Mouse (Mus musculus) intestine, embryonic 16.5 days (tissue): Measurements from ENCODE around the gene Cct2. TPM values are rescaled to one million over a fixed set of nuclear protein-coding genes. Genes with fewer than 3 reads are reported as not detected.

Experiments
- ATAC-seq: fragments of 200-750 bp; cut with Nextera tagmentation; 2 replicates; pipeline ENCODE4 v1.8.0; 2017; ENCODE audit warnings: moderate TSS enrichment, moderate library complexity
- H3K27ac ChIP-seq: fragments of 300-500 bp; sonication (generic); 2 replicates; pipeline ENCODE4 v1.5.1; 2014; ENCODE audit warnings: mild to moderate bottlenecking, low read length
- H3K27me3 ChIP-seq: fragments of 300-500 bp; sonication (generic); replicated peaks from 2 replicates; pipeline ENCODE4 v1.6.1; 2014; ENCODE audit warnings: low read length, control low read depth, mixed read lengths; ENCODE audit not compliant: control insufficient read depth, insufficient read depth
- H3K36me3 ChIP-seq: fragments of 300-500 bp; sonication (generic); 2 replicates; pipeline ENCODE4 v1.6.1; 2014; ENCODE audit warnings: low read length, control low read depth; ENCODE audit not compliant: control insufficient read depth, insufficient read depth
- H3K4me1 ChIP-seq: fragments of 300-500 bp; sonication (generic); 2 replicates; pipeline ENCODE4 v1.6.1; 2014; ENCODE audit warnings: low read length, control low read depth, mixed read lengths; ENCODE audit not compliant: control insufficient read depth, insufficient read depth
- H3K4me2 ChIP-seq: fragments of 300-500 bp; sonication (generic); 2 replicates; pipeline ENCODE4 v1.6.1; 2014; ENCODE audit warnings: low read depth, low read length, control low read depth
- H3K4me3 ChIP-seq: fragments of 300-500 bp; sonication (generic); 2 replicates; pipeline ENCODE4 v1.5.1; 2014; ENCODE audit warnings: mild to moderate bottlenecking, low read length
- H3K9ac ChIP-seq: fragments of 300-500 bp; sonication (generic); 2 replicates; pipeline ENCODE4 v1.6.1; 2014; ENCODE audit warnings: low read depth, low read length
- H3K9me3 ChIP-seq: fragments of 300-500 bp; sonication (generic); 2 replicates; pipeline ENCODE4 v1.6.1; 2016; ENCODE audit warnings: low read length, control low read depth; ENCODE audit not compliant: control insufficient read depth
- WGBS: fragments of 180-500 bp; shearing (Covaris S2); extraction: QIAGEN DNeasy Blood & Tissue Kit; methylation state at CpG from one replicate; pipeline ENCODE4 v1.1.7; 2014; 5-methylcytosine and 5-hydroxymethylcytosine counted together
- polyA plus RNA-seq: library from polyadenylated mRNA; unstranded; fragments of >200 nt; fragmentation: Nextera tagmentation; extraction: Ambion mirVana; gene quantifications from 2 replicates; pipeline ENCODE4 v1.2.1, GENCODE M21; 2015

Cct2 gene
- polyA plus RNA-seq, 1 experiment from 2014 or later, result 238 TPM

- Histone ChIP-seq H3K4me1 (peaks cover 11% of the 10 kb centered on the region), H3K36me3 (no peaks in the 10 kb centered on the region), H3K9me3 (no peaks in the 10 kb centered on the region), H3K9ac (no peak overlapping the region), H3K4me3 (no peak overlapping the region), H3K27ac (no peak overlapping the region), H3K4me2 (no peak overlapping the region), H3K27me3 (no peaks in the 10 kb centered on the region)
- 72% methylated on average over 2 of the region's 2 CpGs for WGBS
- ATAC-seq, result no peak
Observed at GRCm38 (mm10) chr10:117097116-117097698, 33.6 kb upstream of the Cct2 start.

- Histone ChIP-seq H3K36me3 (no peaks in the 10 kb centered on the region), H3K27me3 (no peaks in the 10 kb centered on the region), H3K4me3 (no peak overlapping the region), H3K9me3 (no peaks in the 10 kb centered on the region), H3K27ac (no peak overlapping the region), H3K4me1 (peaks cover 11% of the 10 kb centered on the region), H3K4me2 (no peak overlapping the region), H3K9ac (no peak overlapping the region)
- ATAC-seq, result no peak
- 91% methylated on average over 6 of the region's 6 CpGs for WGBS
Observed at GRCm38 (mm10) chr10:117096096-117096495, 32.5 kb upstream of the Cct2 start.

- no peaks in the 10 kb centered on the region for H3K36me3 ChIP-seq
- peak; percentile 69 for ATAC-seq
- no peak overlapping the region for H3K4me3 ChIP-seq
- WGBS, result 42% methylated on average over 15 of the region's 15 CpGs
- no peaks in the 10 kb centered on the region for H3K27me3 ChIP-seq
- no peak overlapping the region for H3K4me2 ChIP-seq
- no peaks in the 10 kb centered on the region for H3K9me3 ChIP-seq
- H3K27ac ChIP-seq, result no peak overlapping the region
- no peak overlapping the region for H3K9ac ChIP-seq
- H3K4me1 ChIP-seq, result peaks cover 11% of the 10 kb centered on the region
Observed at GRCm38 (mm10) chr10:117094504-117095329, 31.1 kb upstream of the Cct2 start.

- Histone ChIP-seq H3K4me3 (no peak overlapping the region), H3K9ac (no peak overlapping the region), H3K4me1 (0 out of 2 replicates have a peak, but pooled peaks cover 4% of the 10 kb centered on the region), H3K27me3 (no peaks in the 10 kb centered on the region), H3K9me3 (no peaks in the 10 kb centered on the region), H3K27ac (no peak overlapping the region), H3K36me3 (no peaks in the 10 kb centered on the region), H3K4me2 (no peak overlapping the region)
- 66% methylated on average over 4 of the region's 4 CpGs for WGBS
- ATAC-seq, result no peak
Observed at GRCm38 (mm10) chr10:117089628-117090027, 26.0 kb upstream of the Cct2 start.

- H3K4me1 ChIP-seq, result no peaks in the 10 kb centered on the region
- no peak overlapping the region for H3K27ac ChIP-seq
- no peak overlapping the region for H3K9ac ChIP-seq
- H3K36me3 ChIP-seq, result peaks cover 19% of the 10 kb centered on the region; the same call in 1 of the 2 replicates
- no peak overlapping the region for H3K4me3 ChIP-seq
- H3K27me3 ChIP-seq, result no peaks in the 10 kb centered on the region
- H3K9me3 ChIP-seq, result no peaks in the 10 kb centered on the region
- WGBS, result 87% methylated on average over 2 of the region's 2 CpGs
- ATAC-seq, result no peak
- no peak overlapping the region for H3K4me2 ChIP-seq
Observed at GRCm38 (mm10) chr10:117081914-117082359, 18.3 kb upstream of the Cct2 start.

GRCm38 (mm10) chr10:117081326-117081725, 17.7 kb upstream of the Cct2 start:
- H3K36me3 ChIP-seq, result peaks cover 23% of the 10 kb centered on the region; the same call in 1 of the 2 replicates
- WGBS, result 79% methylated on average over 4 of the region's 4 CpGs
- no peaks in the 10 kb centered on the region for H3K9me3 ChIP-seq
- no peak overlapping the region for H3K9ac ChIP-seq
- no peak for ATAC-seq
- H3K4me2 ChIP-seq, result no peak overlapping the region
- H3K4me3 ChIP-seq, result no peak overlapping the region
- H3K4me1 ChIP-seq, result no peaks in the 10 kb centered on the region
- no peak overlapping the region for H3K27ac ChIP-seq
- no peaks in the 10 kb centered on the region for H3K27me3 ChIP-seq

- Histone ChIP-seq H3K9ac (no peak overlapping the region), H3K36me3 (peaks cover 34% of the 10 kb centered on the region), H3K4me1 (no peaks in the 10 kb centered on the region), H3K9me3 (no peaks in the 10 kb centered on the region), H3K27ac (no peak overlapping the region), H3K4me2 (no peak overlapping the region), H3K4me3 (no peak overlapping the region), H3K27me3 (no peaks in the 10 kb centered on the region)
- 0 out of 2 replicates have a peak, but pooled peaks have one; percentile 40 for ATAC-seq
- 77% methylated on average over 6 of the region's 6 CpGs for WGBS
Observed at GRCm38 (mm10) chr10:117078284-117078683, 14.7 kb upstream of the Cct2 start.

GRCm38 (mm10) chr10:117073176-117073575, 9.6 kb upstream of the Cct2 start:
- Histone ChIP-seq H3K27me3 (no peaks in the 10 kb centered on the region), H3K27ac (no peak overlapping the region), H3K36me3 (peaks cover 27% of the 10 kb centered on the region), H3K4me3 (no peak overlapping the region), H3K9me3 (no peaks in the 10 kb centered on the region), H3K4me1 (no peaks in the 10 kb centered on the region), H3K4me2 (no peak overlapping the region), H3K9ac (no peak overlapping the region)
- WGBS, result 84% methylated on average over 7 of the region's 7 CpGs
- no peak for ATAC-seq

- Histone ChIP-seq H3K4me1 (no peaks in the 10 kb centered on the region), H3K27me3 (no peaks in the 10 kb centered on the region), H3K9me3 (no peaks in the 10 kb centered on the region), H3K9ac (no peak overlapping the region), H3K4me3 (no peak overlapping the region), H3K36me3 (peaks cover 27% of the 10 kb centered on the region), H3K27ac (no peak overlapping the region), H3K4me2 (no peak overlapping the region)
- no peak for ATAC-seq
- WGBS, result 91% methylated on average over 18 of the region's 18 CpGs
Observed at GRCm38 (mm10) chr10:117072191-117072888, 8.7 kb upstream of the Cct2 start.
